ENCODE assay signal across 30 mouse cellular contexts in the genomic region with DNA sequence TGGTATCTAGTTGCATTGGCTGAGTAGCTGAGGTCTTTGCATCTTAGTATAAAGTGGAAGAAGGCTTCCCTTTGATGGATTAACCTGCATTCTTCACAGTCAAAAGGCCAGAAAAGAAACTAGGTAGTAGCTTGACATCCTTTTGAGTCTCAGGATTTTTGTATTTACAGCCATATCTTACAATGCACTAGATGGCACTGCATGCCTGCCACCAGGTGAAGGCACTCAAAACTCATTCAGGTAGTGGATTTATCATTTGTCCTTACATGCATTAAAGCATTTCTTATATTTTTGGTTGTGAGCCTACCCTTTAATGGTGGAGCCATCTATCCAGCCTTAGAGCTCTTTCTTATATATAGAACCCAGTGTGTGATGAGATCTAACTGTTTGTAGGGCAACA. TPM values are rescaled to one million over a fixed set of nuclear protein-coding genes. Genes with fewer than 3 reads are reported as not detected.
DNase-seq lines count a peak whose midpoint lies in the region; ATAC-seq and TF ChIP-seq lines count a peak whose summit lies in the region.
"Had no signal": no experiment of that assay in that cellular context is flagged by ENCODE, and none has a peak within 500 bp of the region (broad histone marks: within the 10 kb centered on the region; RNA-seq: fewer than 3 reads in every experiment).

No protein-coding gene starts in this region.

- H3K4me1 ChIP-seq in heart, adult 2 months (ENCODE audit: control insufficient read depth, insufficient read depth, low read length), result no peaks in the 10 kb centered on the region
- no peaks in the 10 kb centered on the region for H3K4me1 ChIP-seq in heart, embryonic 12.5 days (replicated peaks)
- H3K4me1 ChIP-seq in midbrain, postnatal 0 days (ENCODE audit: insufficient read depth, low read length), result no peaks in the 10 kb centered on the region
- no peaks in the 10 kb centered on the region for H3K4me1 ChIP-seq in midbrain, embryonic 14.5 days (ENCODE audit: control insufficient read depth, insufficient read depth, low read length)
- H3K4me1 ChIP-seq: embryonic facial prominence, embryonic 10.5 days; embryonic facial prominence, embryonic 13.5 days; forebrain, embryonic 12.5 days; heart, embryonic 15.5 days; hindbrain, embryonic 10.5 days had no signal

- TF ChIP-seq POLR2A in heart, adult 2 months (IDR thresholded peaks at IDR 0.05; ENCODE audit: insufficient read depth, low read depth, low read length), result no peak

- H3K4me2 ChIP-seq in heart, embryonic 12.5 days, result no peak overlapping the region
- no peak overlapping the region for H3K4me2 ChIP-seq in midbrain, postnatal 0 days (ENCODE audit: low read depth, low read length, poor library complexity, severe bottlenecking)
- H3K4me2 ChIP-seq in midbrain, embryonic 14.5 days (ENCODE audit: low read length), result no peak overlapping the region
- H3K4me2 ChIP-seq: embryonic facial prominence, embryonic 13.5 days; forebrain, embryonic 12.5 days; heart, embryonic 11.5 days; heart, embryonic 15.5 days; hindbrain, embryonic 14.5 days had no signal

- H3K36me3 ChIP-seq in heart, adult 2 months (ENCODE audit: control insufficient read depth, insufficient read depth, low read length), result no peaks in the 10 kb centered on the region
- H3K36me3 ChIP-seq in heart, embryonic 12.5 days, result no peaks in the 10 kb centered on the region
- H3K36me3 ChIP-seq in midbrain, postnatal 0 days (ENCODE audit: insufficient read depth, low read length), result no peaks in the 10 kb centered on the region
- no peaks in the 10 kb centered on the region for H3K36me3 ChIP-seq in midbrain, embryonic 14.5 days (ENCODE audit: control insufficient read depth, insufficient read depth, low read length)
- H3K36me3 ChIP-seq: embryonic facial prominence, embryonic 10.5 days; embryonic facial prominence, embryonic 13.5 days; forebrain, embryonic 12.5 days; heart, embryonic 15.5 days; hindbrain, embryonic 10.5 days had no signal

- no peaks in the 10 kb centered on the region for H3K27me3 ChIP-seq in heart, adult 2 months (ENCODE audit: control insufficient read depth, insufficient read depth, low read length)
- no peaks in the 10 kb centered on the region for H3K27me3 ChIP-seq in heart, embryonic 12.5 days (replicated peaks)
- H3K27me3 ChIP-seq in midbrain, postnatal 0 days (ENCODE audit: insufficient read depth, low read length), result no peaks in the 10 kb centered on the region
- H3K27me3 ChIP-seq in midbrain, embryonic 14.5 days (ENCODE audit: control insufficient read depth, insufficient read depth, low read length), result no peaks in the 10 kb centered on the region
- H3K27me3 ChIP-seq: embryonic facial prominence, embryonic 13.5 days; forebrain, embryonic 12.5 days; heart, embryonic 15.5 days had no signal

- ATAC-seq in heart, embryonic 12.5 days (ENCODE audit: insufficient number of reproducible peaks, low FRiP score), result no peak
- ATAC-seq in midbrain, postnatal 0 days (ENCODE audit: low FRiP score), result no peak
- no peak for ATAC-seq in midbrain, embryonic 14.5 days (ENCODE audit: low FRiP score, low TSS enrichment)
- ATAC-seq: CD4-positive, CD25-positive, alpha-beta regulatory T cell, adult 4 months; forebrain, embryonic 16.5 days had no signal

- H3K4me3 ChIP-seq in heart, adult 2 months, result no peak overlapping the region
- no peak overlapping the region for H3K4me3 ChIP-seq in heart, embryonic 12.5 days
- H3K4me3 ChIP-seq in layer of hippocampus, adult 2 months, result no peak overlapping the region
- no peak overlapping the region for H3K4me3 ChIP-seq in midbrain, postnatal 0 days (ENCODE audit: low read depth, low read length)
- no peak overlapping the region for H3K4me3 ChIP-seq in midbrain, embryonic 14.5 days (replicated peaks; ENCODE audit: low read depth, low read length)
- H3K4me3 ChIP-seq: embryonic facial prominence, embryonic 10.5 days; embryonic facial prominence, embryonic 13.5 days; erythroblast, embryonic 14.5 days; forebrain, embryonic 12.5 days; heart, embryonic 15.5 days; hindbrain, embryonic 10.5 days had no signal

- peak; percentile 34 for TF ChIP-seq CTCF in heart, adult 2 months (IDR thresholded peaks at IDR 0.05)
- TF ChIP-seq CTCF in layer of hippocampus, adult 2 months (conservative IDR thresholded peaks at IDR 0.05), result peak; percentile 71
- TF ChIP-seq CTCF in midbrain, postnatal 0 days (IDR thresholded peaks at IDR 0.05), result peak; percentile 66

- H3K79me2 ChIP-seq in heart, adult 2 months (replicated peaks; ENCODE audit: control insufficient read depth, insufficient read depth, low read length), result no peaks in the 10 kb centered on the region

- intact Hi-C loops in heart, adult 2 months (cut with DNase I), result no loop called here

- TF ChIP-seq EP300 in heart, adult 2 months (IDR thresholded peaks at IDR 0.05; ENCODE audit: insufficient read depth, low read depth, low read length), result no peak

- peak; percentile 12 to 19 for DNase-seq in cerebellum, postnatal 14 days
- DNase-seq in cerebellum, adult 11 months, result no peak
- DNase-seq in heart, adult 2 months, result no peak
- no peak for DNase-seq in layer of hippocampus, adult 2 months (ENCODE audit: low spot score in 2 of 2)
- no peak for DNase-seq in layer of hippocampus, adult 18-20 months (ENCODE audit: low spot score in 2 of 2)
- DNase-seq in midbrain, postnatal 0 days (ENCODE audit: low spot score), result no peak
- no peak for DNase-seq in midbrain, embryonic 14.5 days
- DNase-seq: adrenal gland, adult 2 months; adrenal gland, postnatal 14 days; cerebellum, adult 11-12 months; cerebellum, adult 9-10 months; cerebellum, postnatal 36 days; embryo, embryonic 11 days; gastrocnemius, postnatal 36 days; heart, postnatal 10 days; heart, postnatal 36 days; kidney, adult 18-20 months had no signal

- H3K27ac ChIP-seq in heart, adult 2 months, result no peak overlapping the region
- H3K27ac ChIP-seq in heart, embryonic 12.5 days (ENCODE audit: poor library complexity, severe bottlenecking), result no peak overlapping the region
- H3K27ac ChIP-seq in layer of hippocampus, adult 2 months, result no peak overlapping the region
- H3K27ac ChIP-seq in midbrain, postnatal 0 days (ENCODE audit: low read depth, low read length), result no peak overlapping the region
- H3K27ac ChIP-seq in midbrain, embryonic 14.5 days (replicated peaks; ENCODE audit: low read depth, low read length), result no peak overlapping the region
- H3K27ac ChIP-seq: embryonic facial prominence, embryonic 10.5 days; embryonic facial prominence, embryonic 13.5 days; forebrain, embryonic 12.5 days; heart, embryonic 15.5 days; hindbrain, embryonic 10.5 days; hindbrain, embryonic 14.5 days had no signal

- H3K9me3 ChIP-seq in heart, embryonic 12.5 days (replicated peaks), result no peaks in the 10 kb centered on the region
- H3K9me3 ChIP-seq in midbrain, postnatal 0 days (ENCODE audit: low read length), result no peaks in the 10 kb centered on the region
- no peaks in the 10 kb centered on the region for H3K9me3 ChIP-seq in midbrain, embryonic 14.5 days (ENCODE audit: control insufficient read depth, low read length)
- H3K9me3 ChIP-seq: embryonic facial prominence, embryonic 10.5 days; embryonic facial prominence, embryonic 13.5 days; forebrain, embryonic 12.5 days; heart, embryonic 15.5 days; hindbrain, embryonic 10.5 days had no signal

- H3K9ac ChIP-seq in heart, adult 2 months (ENCODE audit: low read depth, low read length), result no peak overlapping the region
- no peak overlapping the region for H3K9ac ChIP-seq in heart, embryonic 12.5 days
- H3K9ac ChIP-seq in midbrain, postnatal 0 days (replicated peaks; ENCODE audit: low read length, poor library complexity, severe bottlenecking), result no peak overlapping the region
- no peak overlapping the region for H3K9ac ChIP-seq in midbrain, embryonic 14.5 days (replicated peaks; ENCODE audit: low read length)
- H3K9ac ChIP-seq: embryonic facial prominence, embryonic 13.5 days; forebrain, embryonic 12.5 days; heart, embryonic 15.5 days; hindbrain, embryonic 14.5 days had no signal

RNA-seq across cellular contexts. Expression of gene Grin3a, which starts 13.5 kb away (rescaled TPM):
- total RNA-seq in heart, adult 2 months (2021), result under 1 TPM; 0.05 to 0.20 TPM
- polyA plus RNA-seq in heart, adult 2 months (2012; rRNA removed), result 0.14 and 0.23 TPM in 2 replicates
- 1.2 and 1.5 TPM in 2 replicates for polyA plus RNA-seq in heart, embryonic 12.5 days (2016; fragmentation: Nextera tagmentation; extraction: Ambion mirVana)
- total RNA-seq in layer of hippocampus, adult 2 months (2021), result 10 to 100 TPM; 33.4 to 34.6 TPM
- total RNA-seq in layer of hippocampus, adult 18-20 months (2021), result 10 to 100 TPM; 31.2 to 31.5 TPM
- 131 and 138 TPM in 2 replicates for total RNA-seq in midbrain, postnatal 0 days (2014; rRNA removed)
- 35.5 and 40.4 TPM in 2 replicates for polyA plus RNA-seq in midbrain, postnatal 0 days (2015; fragmentation: Nextera tagmentation; extraction: Ambion mirVana)
- 25.7 and 25.8 TPM in 2 replicates for polyA plus RNA-seq in midbrain, embryonic 14.5 days (2014; fragmentation: Nextera tagmentation; extraction: Ambion mirVana)
- total RNA-seq: gastrocnemius, adult 8-10 months; granulocyte monocyte progenitor cell, adult 5-6 weeks had no signal
- polyA plus RNA-seq: erythroblast, embryonic 14.5 days had no signal

Comparison
In these comparisons a context has a peak if more than half of its experiments do, and no peak if none do; other contexts are left out.
1. DNase-seq: peak in cerebellum, postnatal 14 days (2 of 2); none in cerebellum, adult 11 months (single experiment), heart, adult 2 months (0 of 2), layer of hippocampus, adult 2 months (0 of 2), layer of hippocampus, adult 18-20 months (0 of 2), midbrain, postnatal 0 days (single experiment) and midbrain, embryonic 14.5 days (single experiment).
2. RNA of gene Grin3a, which starts 13.5 kb away (total RNA-seq): 131 to 138 TPM in midbrain, postnatal 0 days, 33.4 to 34.6 TPM in layer of hippocampus, adult 2 months and 31.2 to 31.5 TPM in layer of hippocampus, adult 18-20 months; 0.05 to 0.20 TPM in heart, adult 2 months; every median in the first group is over 10 times any median in the second.
3. Peak in every context shown above with its lines, with median percentiles within 50 percentile points of each other: CTCF ChIP-seq.